27 mouse cellular contexts compared by ENCODE assay signal in genomic region chr1:89756387-89756786, GRCm38 (mm10).
DNase-seq lines count a peak whose midpoint lies in the region; ATAC-seq and TF ChIP-seq lines count a peak whose summit lies in the region.
"Had no signal": no experiment of that assay in that cellular context is flagged by ENCODE, and none has a peak within 500 bp of the region (broad histone marks: within the 10 kb centered on the region; RNA-seq: fewer than 3 reads in every experiment).

No protein-coding gene starts in this region.

- H3K27ac ChIP-seq in hindbrain, embryonic 10.5 days = no peak overlapping the region
- no peak overlapping the region for H3K27ac ChIP-seq in hindbrain, postnatal 0 days
- H3K27ac ChIP-seq in midbrain, embryonic 12.5 days (replicated peaks) = 0 out of 2 replicates have a peak overlapping the region, but pooled peaks have one; percentile 2
- no peak overlapping the region for H3K27ac ChIP-seq in limb, embryonic 10.5 days
- H3K27ac ChIP-seq: embryonic facial prominence, embryonic 12.5 days; intestine, embryonic 15.5 days; kidney, postnatal 0 days; limb, embryonic 13.5 days; lung, embryonic 15.5 days had no signal

- ATAC-seq in hindbrain, postnatal 0 days = no peak
- ATAC-seq in midbrain, embryonic 12.5 days (ENCODE audit: low FRiP score, low read depth) = peak; percentile 51
- ATAC-seq: forebrain, postnatal 0 days; hindbrain, embryonic 16.5 days; intestine, embryonic 15.5 days had no signal

- 0 out of 2 replicates have a peak, but pooled peaks cover 3% of the 10 kb centered on the region for H3K9me3 ChIP-seq in hindbrain, embryonic 10.5 days
- no peaks in the 10 kb centered on the region for H3K9me3 ChIP-seq in hindbrain, postnatal 0 days (ENCODE audit: low read length)
- no peaks in the 10 kb centered on the region for H3K9me3 ChIP-seq in midbrain, embryonic 12.5 days
- no peaks in the 10 kb centered on the region for H3K9me3 ChIP-seq in limb, embryonic 10.5 days (replicated peaks)
- H3K9me3 ChIP-seq: embryonic facial prominence, embryonic 12.5 days; intestine, embryonic 15.5 days; limb, embryonic 13.5 days; lung, embryonic 15.5 days had no signal

- intact Hi-C loops in left cerebral cortex, postnatal 10 days (cut with DNase I) = no loop called here

- H3K27me3 ChIP-seq in hindbrain, embryonic 10.5 days (ENCODE audit: insufficient read depth, poor library complexity, severe bottlenecking) = peaks cover 37% of the 10 kb centered on the region
- H3K27me3 ChIP-seq in hindbrain, postnatal 0 days (ENCODE audit: insufficient read depth, low read length) = no peaks in the 10 kb centered on the region
- peaks cover 48% of the 10 kb centered on the region for H3K27me3 ChIP-seq in midbrain, embryonic 12.5 days
- peaks cover 32% of the 10 kb centered on the region for H3K27me3 ChIP-seq in limb, embryonic 10.5 days (ENCODE audit: low read depth, poor library complexity, severe bottlenecking)
- H3K27me3 ChIP-seq: CH12.LX; intestine, embryonic 15.5 days; lung, embryonic 15.5 days had no signal

- H3K4me3 ChIP-seq in hindbrain, embryonic 10.5 days = no peak overlapping the region
- H3K4me3 ChIP-seq in hindbrain, postnatal 0 days (ENCODE audit: low read length) = no peak overlapping the region
- no peak overlapping the region for H3K4me3 ChIP-seq in midbrain, embryonic 12.5 days
- H3K4me3 ChIP-seq in limb, embryonic 10.5 days = no peak overlapping the region
- H3K4me3 ChIP-seq: embryonic facial prominence, embryonic 12.5 days; intestine, embryonic 15.5 days; limb, embryonic 13.5 days; lung, embryonic 15.5 days had no signal

- no peak overlapping the region for H3K9ac ChIP-seq in hindbrain, postnatal 0 days (replicated peaks; ENCODE audit: low read length)
- H3K9ac ChIP-seq in midbrain, embryonic 12.5 days (replicated peaks) = no peak overlapping the region
- H3K9ac ChIP-seq: embryonic facial prominence, embryonic 12.5 days; forebrain, postnatal 0 days; intestine, embryonic 15.5 days; limb, embryonic 13.5 days; lung, embryonic 15.5 days had no signal

- H3K36me3 ChIP-seq in hindbrain, embryonic 10.5 days = peaks cover 11% of the 10 kb centered on the region; the same call in 1 of the 2 replicates
- H3K36me3 ChIP-seq in hindbrain, postnatal 0 days (ENCODE audit: insufficient read depth, low read length) = no peaks in the 10 kb centered on the region
- no peaks in the 10 kb centered on the region for H3K36me3 ChIP-seq in midbrain, embryonic 12.5 days
- H3K36me3 ChIP-seq in limb, embryonic 10.5 days = no peaks in the 10 kb centered on the region
- H3K36me3 ChIP-seq: embryonic facial prominence, embryonic 12.5 days; intestine, embryonic 15.5 days; limb, embryonic 13.5 days; lung, embryonic 15.5 days had no signal

- peak; percentile 19 for DNase-seq in hindbrain, embryonic 10.5 days (ENCODE audit: low spot score)
- DNase-seq in hindbrain, postnatal 0 days (ENCODE audit: low spot score) = no peak
- DNase-seq in R1 (ENCODE audit: low read depth, low spot score) = peak; percentile 68
- no peak for DNase-seq in left cerebral cortex, postnatal 10 days (ENCODE audit: extremely low spot score in 1 of 2, low spot score in 2 of 2)
- no peak for DNase-seq in limb, embryonic 10.5 days (ENCODE audit: low spot score)
- no peak for DNase-seq in layer of hippocampus, adult 9-10 months (ENCODE audit: low spot score)
- DNase-seq: adrenal gland, postnatal 10 days; cerebellum, adult 11-12 months; cerebellum, adult 9-11 months; embryo, embryonic 11 days; forebrain, postnatal 0 days; heart, postnatal 14 days; kidney, adult 2 months; layer of hippocampus, adult 9-11 months; lung, postnatal 36 days; right cerebral cortex, postnatal 25 days; spleen, adult 18-20 months; thymus, postnatal 14 days had no signal

- no peak overlapping the region for H3K4me2 ChIP-seq in hindbrain, postnatal 0 days (ENCODE audit: low read depth, low read length)
- no peak overlapping the region for H3K4me2 ChIP-seq in midbrain, embryonic 12.5 days (replicated peaks)
- H3K4me2 ChIP-seq: embryonic facial prominence, embryonic 12.5 days; intestine, embryonic 15.5 days; limb, embryonic 13.5 days; liver, embryonic 11.5 days; lung, embryonic 15.5 days had no signal

- H3K4me1 ChIP-seq in hindbrain, embryonic 10.5 days (replicated peaks) = peaks cover 33% of the 10 kb centered on the region
- H3K4me1 ChIP-seq in hindbrain, postnatal 0 days (ENCODE audit: insufficient read depth, low read length) = peaks cover 5% of the 10 kb centered on the region; the same call in 1 of the 2 replicates
- peaks cover 22% of the 10 kb centered on the region for H3K4me1 ChIP-seq in midbrain, embryonic 12.5 days
- peaks cover 17% of the 10 kb centered on the region for H3K4me1 ChIP-seq in limb, embryonic 10.5 days
- H3K4me1 ChIP-seq: intestine, embryonic 15.5 days had no signal

- TF ChIP-seq CTCF in hindbrain, postnatal 0 days (IDR thresholded peaks at IDR 0.05; ENCODE audit: low read depth) = no peak

- WGBS in hindbrain, embryonic 10.5 days = 8% methylated on average over 8 of the region's 8 CpGs
- WGBS in hindbrain, postnatal 0 days = 43% methylated on average over 8 of the region's 8 CpGs
- 10% methylated on average over 8 of the region's 8 CpGs for WGBS in midbrain, embryonic 12.5 days
- 30% methylated on average over 8 of the region's 8 CpGs for WGBS in limb, embryonic 10.5 days

Comparison
In these comparisons a context has a peak if more than half of its experiments do, and no peak if none do; other contexts are left out.
1. DNase-seq: peak in hindbrain, embryonic 10.5 days (single experiment) and R1 (single experiment); none in hindbrain, postnatal 0 days (single experiment), left cerebral cortex, postnatal 10 days (0 of 2), limb, embryonic 10.5 days (single experiment) and layer of hippocampus, adult 9-10 months (single experiment).